Mouse (Mus musculus): ENCODE data around the gene Car11.

DNA sequence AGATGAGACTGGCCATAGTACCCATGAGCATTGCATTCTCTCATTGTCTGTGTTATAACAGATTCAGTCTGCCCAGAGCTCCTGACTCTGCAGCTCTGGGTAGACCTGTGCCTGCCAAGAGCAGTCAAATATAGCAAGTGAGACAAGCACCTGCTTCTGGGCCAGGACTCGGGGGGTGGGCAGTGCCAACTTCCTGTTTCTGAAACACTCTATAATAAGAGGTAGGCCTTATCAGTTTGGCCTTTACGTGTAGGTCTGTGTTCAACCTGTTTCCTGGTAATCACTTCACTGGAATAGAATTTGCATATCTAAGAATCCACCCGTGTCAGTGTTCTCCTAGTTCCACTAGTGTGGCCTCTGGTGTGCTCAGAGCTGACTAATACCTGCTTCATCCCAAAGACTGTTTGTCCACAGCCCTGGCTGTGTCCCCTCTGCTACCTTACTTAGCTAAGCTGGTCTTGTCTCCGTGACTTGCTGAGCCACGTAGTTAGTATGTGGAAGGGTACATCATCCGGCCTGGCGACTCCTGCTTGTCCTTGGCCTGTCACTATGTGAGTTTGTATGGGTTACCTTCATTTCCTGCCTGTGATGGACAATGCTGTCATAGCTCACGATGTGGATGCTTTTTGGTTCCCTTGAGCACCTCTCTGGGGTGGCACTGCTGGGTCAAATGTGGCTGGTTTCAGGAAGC, 18.5 kb upstream of the Car11 start:
- TF ChIP-seq TCF3 (IDR thresholded peaks at IDR 0.05; ENCODE audit: insufficient read length, low read depth), result no peak
- TF ChIP-seq POLR2A (IDR thresholded peaks at IDR 0.05; ENCODE audit: insufficient read length, low read depth), result no peak
- TF ChIP-seq TCF12 (IDR thresholded peaks at IDR 0.05; ENCODE audit: insufficient read depth, poor library complexity, severe bottlenecking), result no peak
- TF ChIP-seq POLR2AphosphoS2 (IDR thresholded peaks at IDR 0.05; ENCODE audit: insufficient read length, low read depth), result no peak
- no peak for TF ChIP-seq REST (IDR thresholded peaks at IDR 0.05; ENCODE audit: insufficient read depth, insufficient read length)
- TF ChIP-seq CEBPB (IDR thresholded peaks at IDR 0.05; ENCODE audit: insufficient read depth, poor library complexity, severe bottlenecking), result no peak
- TF ChIP-seq MYOG (IDR thresholded peaks at IDR 0.05; ENCODE audit: control insufficient read depth in 1 of 3, insufficient read depth in 1 of 3, insufficient read length in 2 of 3, low read depth in 2 of 3), result no peak
- TF ChIP-seq USF1 (IDR thresholded peaks at IDR 0.05; ENCODE audit: low read depth), result no peak
